Mouse (Mus musculus) thymus, postnatal 0 days (tissue): Measurements from ENCODE around the gene Ttc22. TPM values are rescaled to one million over a fixed set of nuclear protein-coding genes. Genes with fewer than 3 reads are reported as not detected.
A peak's percentile ranks its signal among the peaks of the same experiment; 100 is the strongest.

Experiments used
- DNase-seq: peaks from one replicate; pipeline ENCODE4 v3.0.0-alpha.2; 2015; ENCODE audit warnings: low spot score
- polyA plus RNA-seq: library from polyadenylated mRNA; unstranded; fragments of >200 nt; fragmentation: Nextera tagmentation; extraction: Ambion mirVana; gene quantifications from 2 replicates; pipeline ENCODE4 v1.2.1, GENCODE M21; 2015

The Ttc22 gene
- polyA plus RNA-seq, 1 experiment from 2014 or later: 0.43 TPM

DNA sequence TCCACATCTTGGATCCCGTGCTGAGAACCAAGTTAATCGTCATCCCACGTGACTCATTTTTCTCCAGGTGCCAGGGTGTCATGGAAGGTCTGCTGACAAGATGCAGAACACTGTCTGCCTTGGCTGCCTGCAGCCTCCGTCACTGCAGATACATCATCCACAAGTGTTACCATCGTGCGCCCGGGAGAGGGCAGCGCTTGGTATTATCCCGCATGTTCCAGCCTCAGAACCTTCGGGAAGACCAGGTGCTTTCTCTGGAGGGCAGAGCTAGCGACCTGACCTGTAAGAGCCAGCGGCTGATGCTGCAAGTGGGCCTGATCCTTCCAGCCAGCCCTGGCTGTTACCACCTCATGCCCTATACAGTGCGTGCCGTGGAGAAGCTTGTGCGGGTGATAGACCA, 30.8 kb downstream of the Ttc22 start:
- DNase-seq: no peak

DNA sequence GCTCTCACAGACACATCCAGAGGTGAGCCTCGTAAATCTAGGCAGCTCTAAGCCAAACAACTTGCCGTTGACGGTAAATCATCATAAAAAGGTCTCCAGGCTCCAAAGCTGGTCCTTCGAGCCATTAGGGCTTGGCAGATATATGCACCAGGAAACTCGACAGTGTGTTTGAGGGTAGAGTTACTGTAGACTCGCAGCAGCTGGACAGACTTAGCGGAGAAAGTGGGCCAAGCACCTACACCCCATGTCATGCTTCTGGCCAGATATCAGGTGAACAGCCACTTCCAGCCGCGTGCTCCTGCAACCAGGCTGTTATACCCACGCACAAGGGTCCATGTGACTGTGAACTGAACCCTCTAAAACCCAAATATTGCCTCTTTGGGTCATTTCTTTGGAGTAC, 33.4 kb downstream of the Ttc22 start:
- DNase-seq: no peak

GRCm38 (mm10) chr4:106663956-106664470, 41.8 kb downstream of the Ttc22 start:
- no peak for DNase-seq

- no peak for DNase-seq
These were observed 42.5 kb downstream of the Ttc22 start for GRCm38 (mm10) chr4:106664697-106665096.

DNA sequence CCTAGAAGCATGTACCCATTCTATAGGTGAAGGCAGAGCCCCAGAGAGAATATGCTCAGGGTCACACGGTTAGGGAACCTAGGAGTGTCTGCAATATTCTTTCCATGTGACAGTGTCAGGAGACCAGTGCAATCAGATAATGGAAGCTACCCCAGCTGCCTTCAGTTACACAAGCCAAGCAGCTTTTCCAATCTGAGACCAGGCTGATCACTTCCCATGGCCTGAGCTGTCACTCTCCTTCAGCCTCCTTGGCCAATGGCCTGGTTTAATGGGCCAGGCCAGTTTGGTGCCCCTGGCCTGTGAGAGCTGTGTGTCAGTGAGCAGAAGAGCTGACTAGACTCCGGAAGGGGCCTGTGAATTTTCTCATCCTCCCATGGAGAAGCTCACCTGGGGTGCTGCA, 43.0 kb downstream of the Ttc22 start:
- DNase-seq: no peak

DNA sequence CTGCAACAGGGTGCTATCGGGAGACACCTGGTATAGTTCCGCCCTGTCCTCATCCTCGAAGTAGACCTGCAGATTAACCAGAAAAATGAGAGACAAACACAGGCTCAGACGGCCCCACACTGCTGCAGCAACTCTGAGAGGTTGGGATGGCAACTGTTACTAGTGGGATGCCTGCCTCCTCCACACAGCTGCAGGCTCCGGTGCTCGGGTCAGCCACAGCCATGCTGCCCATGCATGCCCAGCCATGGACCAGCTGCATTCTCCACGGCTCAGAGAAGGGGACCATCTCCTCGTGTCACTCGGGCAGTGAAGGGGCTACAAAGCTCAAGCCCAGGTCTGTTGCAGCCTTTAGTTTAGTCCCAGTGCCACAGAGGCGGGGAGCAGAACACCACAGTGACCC, 43.4 kb downstream of the Ttc22 start:
- no peak for DNase-seq

DNA sequence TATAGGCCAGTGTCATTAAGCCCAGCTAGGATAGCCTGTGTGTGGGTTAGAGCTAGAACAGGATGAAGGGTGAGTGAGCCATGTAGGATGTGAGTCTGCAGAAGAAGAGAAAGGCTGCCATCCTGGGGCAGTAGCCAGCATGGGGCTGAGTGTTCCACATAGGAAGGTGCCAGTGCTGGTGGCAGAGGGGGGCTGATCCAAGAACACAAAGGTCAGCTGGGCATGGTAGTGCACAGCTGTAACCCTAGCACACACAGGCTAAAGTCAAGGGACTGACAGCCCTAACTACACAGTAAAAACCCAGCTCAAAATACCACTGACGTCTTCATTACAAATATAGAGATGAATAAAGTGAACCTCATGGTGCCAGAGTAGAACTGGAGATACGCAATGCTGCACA, 44.3 kb downstream of the Ttc22 start:
- DNase-seq: no peak

- no peak for DNase-seq
These were observed 54.5 kb downstream of the Ttc22 start for GRCm38 (mm10) chr4:106676749-106677148.

DNA sequence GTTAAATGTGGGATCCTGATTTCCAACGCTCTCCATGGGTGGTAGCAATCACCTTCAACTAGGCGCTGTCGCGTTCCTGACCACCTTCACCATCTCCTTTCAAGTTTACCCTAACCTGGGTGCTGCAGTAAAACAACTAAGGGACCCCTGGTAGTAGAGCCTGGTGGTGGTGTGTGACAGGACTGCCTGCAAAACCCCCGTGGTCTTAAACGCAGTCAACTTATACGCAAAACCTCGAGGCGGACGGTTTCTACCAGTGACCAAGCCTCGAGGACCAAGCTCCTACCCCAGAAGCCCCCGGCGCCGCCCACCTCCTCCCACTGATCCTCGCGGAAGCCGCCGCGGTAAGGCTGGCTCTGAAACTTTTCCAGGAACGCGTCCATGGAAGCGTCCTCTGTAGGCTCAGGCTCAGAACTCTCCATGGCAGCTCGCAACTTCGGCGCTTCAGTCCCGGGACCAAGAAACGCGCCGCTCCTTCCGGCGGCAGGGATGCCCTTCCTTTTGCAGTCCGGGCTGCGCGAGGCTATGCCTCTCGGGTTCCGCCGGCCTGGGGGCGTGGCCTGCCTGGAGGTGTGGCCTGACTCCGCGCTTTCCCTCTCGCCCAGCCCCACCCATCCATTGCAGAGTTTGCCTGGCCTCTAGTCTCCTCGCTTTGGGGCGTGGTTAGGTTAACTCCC, 56.3 kb downstream of the Ttc22 start, which contains the start of gene Ttc4:
Gene Ttc4, minus strand, starts transcription at position 503 of the 677 bp plus-strand sequence.
- peak; percentile 94 for DNase-seq

DNA sequence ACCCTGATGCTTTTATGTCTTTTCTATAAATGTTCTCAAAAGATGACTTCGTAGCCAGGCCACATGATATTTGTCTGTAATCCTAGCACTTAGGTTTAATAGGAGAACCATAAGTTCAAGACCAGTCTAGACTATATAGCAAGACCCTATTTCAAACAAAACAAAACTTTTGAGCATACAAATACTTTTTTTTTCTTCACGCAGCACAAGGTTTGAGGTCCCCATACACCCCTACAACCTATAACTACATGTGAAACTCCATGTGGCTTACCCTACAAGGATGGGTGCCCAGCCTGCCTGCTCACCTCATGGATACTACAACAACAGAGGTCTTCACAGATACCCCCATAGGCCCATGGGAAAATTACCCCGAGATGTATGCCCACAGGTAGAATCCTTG, 56.9 kb downstream of the Ttc22 start:
- DNase-seq: no peak

DNA sequence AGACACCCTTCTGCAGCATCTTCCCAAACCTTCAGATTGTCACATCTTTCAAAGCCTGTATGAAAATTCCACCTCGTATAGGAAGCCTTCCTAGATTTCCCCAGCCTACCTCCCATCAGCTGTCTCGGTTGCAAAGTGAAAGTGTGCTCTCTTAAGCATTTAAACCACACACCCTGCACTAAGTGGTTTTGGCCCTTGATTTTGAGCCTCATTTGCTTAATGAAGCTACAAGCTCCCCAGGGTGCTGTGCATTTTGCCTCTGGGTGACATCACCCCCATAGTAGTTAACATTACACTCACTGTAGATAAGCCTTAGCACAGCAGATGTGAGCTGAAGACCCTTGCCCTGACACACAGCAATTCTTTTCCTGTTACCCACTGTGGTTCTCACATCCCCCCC, 58.7 kb downstream of the Ttc22 start:
- no peak for DNase-seq

DNA sequence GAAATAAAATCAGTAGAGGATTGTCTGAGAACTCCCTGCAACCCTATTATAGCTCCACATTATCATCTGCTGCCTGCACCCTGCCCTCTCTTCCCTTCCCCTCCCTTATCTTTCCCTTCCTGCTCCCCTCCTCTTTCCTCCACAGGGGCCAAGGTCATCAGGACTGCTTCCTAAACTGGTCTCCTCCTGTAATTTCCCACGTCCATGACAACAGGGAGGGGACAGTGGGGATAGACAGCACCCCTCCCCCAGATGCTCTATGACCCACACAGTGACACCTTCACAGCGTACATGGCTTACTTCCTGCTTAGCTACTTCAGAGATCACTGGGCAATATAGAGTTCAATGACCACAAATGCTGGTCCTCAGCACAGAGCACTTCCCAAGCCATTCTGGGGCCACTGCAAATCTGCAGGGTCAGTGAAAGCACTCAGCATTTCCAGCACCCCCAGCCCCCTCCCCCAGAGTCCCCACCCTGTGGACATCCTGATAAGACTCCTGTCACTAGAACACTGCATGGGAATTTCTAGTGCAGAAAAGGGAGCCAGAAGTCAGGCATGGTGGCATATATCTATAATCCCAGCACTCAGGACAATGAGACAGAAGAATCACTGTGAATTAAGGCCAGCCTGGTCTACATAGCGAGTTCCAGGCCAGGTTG, 66.5 kb downstream of the Ttc22 start:
- DNase-seq: no peak

Other genes starting within 250 kb of the Ttc22 start
- 0.68 and 1.1 TPM in 2 replicates for gene Pcsk9, start 158.1 kb upstream of the Ttc22 start, polyA plus RNA-seq
- 0.08 and 0.16 TPM in 2 replicates for gene Bsnd, start 130.1 kb upstream of the Ttc22 start, polyA plus RNA-seq
- gene Dhcr24, start 61.4 kb upstream of the Ttc22 start, polyA plus RNA-seq: 7.2 and 7.8 TPM in 2 replicates
- 0.15 TPM in 1 of 2 replicates, not detected in the other for gene Lexm, start 5.2 kb upstream of the Ttc22 start, polyA plus RNA-seq
- gene Pars2, start 28.6 kb downstream of the Ttc22 start, polyA plus RNA-seq: 12.7 and 13.9 TPM in 2 replicates
- gene Ttc4, start 56.5 kb downstream of the Ttc22 start, polyA plus RNA-seq: 61.4 TPM in 2 replicates
- not detected in 2 replicates for gene Mroh7, start 108.5 kb downstream of the Ttc22 start, polyA plus RNA-seq
- 0.21 and 0.22 TPM in 2 replicates for gene Fam151a, start 111.5 kb downstream of the Ttc22 start, polyA plus RNA-seq
- gene Acot11, start 182.6 kb downstream of the Ttc22 start, polyA plus RNA-seq: 0.78 and 0.88 TPM in 2 replicates